Mouse (Mus musculus) kidney, postnatal 0 days (tissue): ENCODE data around the gene Gpc3. TPM values are rescaled to one million over a fixed set of nuclear protein-coding genes. Genes with fewer than 3 reads are reported as not detected.

ENCODE experiments used
- ATAC-seq: fragments of 200-750 bp; cut with Nextera tagmentation; replicated peaks from 2 replicates; pipeline ENCODE4 v1.8.0; 2017; ENCODE audit warnings: low read depth, moderate number of reproducible peaks, moderate TSS enrichment, moderate library complexity; ENCODE audit not compliant: low FRiP score
- DNase-seq: peaks from one replicate; pipeline ENCODE4 v3.0.0-alpha.2; 2016; ENCODE audit warnings: low spot score
- H3K27ac ChIP-seq: fragments of 300-500 bp; sonication (generic); 2 replicates; pipeline ENCODE4 v1.5.1; 2014; ENCODE audit warnings: mild to moderate bottlenecking
- H3K27me3 ChIP-seq: fragments of 300-500 bp; sonication (generic); 2 replicates; pipeline ENCODE4 v1.6.1; 2014; ENCODE audit warnings: low read length, mixed read lengths; ENCODE audit not compliant: insufficient read depth
- H3K36me3 ChIP-seq: fragments of 300-500 bp; sonication (generic); 2 replicates; pipeline ENCODE4 v1.6.1; 2014; ENCODE audit warnings: low read length, mixed read lengths; ENCODE audit not compliant: insufficient read depth
- H3K4me1 ChIP-seq: fragments of 300-500 bp; sonication (generic); replicated peaks from 2 replicates; pipeline ENCODE4 v1.6.1; 2014; ENCODE audit warnings: antibody characterized with exemption, low read length, mixed read lengths; ENCODE audit not compliant: insufficient read depth
- H3K4me2 ChIP-seq: fragments of 300-500 bp; sonication (generic); 2 replicates; pipeline ENCODE4 v1.6.1; 2014; ENCODE audit warnings: mild to moderate bottlenecking, low read length, moderate library complexity, mixed read lengths
- H3K4me3 ChIP-seq: fragments of 300-500 bp; sonication (generic); replicated peaks from 2 replicates; pipeline ENCODE4 v1.5.1; 2014; ENCODE audit warnings: low read depth, low read length
- H3K9ac ChIP-seq: fragments of 300-500 bp; sonication (generic); 2 replicates; pipeline ENCODE4 v1.6.1; 2014; ENCODE audit warnings: low read depth, low read length
- H3K9me3 ChIP-seq: fragments of 300-500 bp; sonication (generic); replicated peaks from 2 replicates; pipeline ENCODE4 v1.6.1; 2016; ENCODE audit warnings: low read length, inconsistent platforms, mixed read lengths
- CTCF ChIP-seq: IDR thresholded peaks from 2 replicates; pipeline ENCODE4 v1.5.1; 2016; ENCODE audit warnings: antibody characterized with exemption, low read depth, mild to moderate bottlenecking, moderate library complexity
- WGBS: fragments of 180-500 bp; shearing (Covaris S2); extraction: QIAGEN DNeasy Blood & Tissue Kit; methylation state at CpG from one replicate; pipeline ENCODE4 v1.1.7; 2014; 5-methylcytosine and 5-hydroxymethylcytosine counted together
- polyA plus RNA-seq: library from polyadenylated mRNA; unstranded; fragments of >200 nt; fragmentation: Nextera tagmentation; extraction: Ambion mirVana; gene quantifications from 2 replicates; pipeline ENCODE4 v1.2.1, GENCODE M21; 2015

Gpc3 gene
- polyA plus RNA-seq, 1 experiment from 2014 or later, result 1,010 TPM

GRCm38 (mm10) chrX:52599246-52599645, 14.5 kb downstream of the Gpc3 start:
- no peak overlapping the region for H3K4me2 ChIP-seq
- DNase-seq, result peak; percentile 64
- H3K9me3 ChIP-seq, result no peaks in the 10 kb centered on the region
- H3K27ac ChIP-seq, result no peak overlapping the region
- no peaks in the 10 kb centered on the region for H3K27me3 ChIP-seq
- H3K9ac ChIP-seq, result no peak overlapping the region
- no peaks in the 10 kb centered on the region for H3K36me3 ChIP-seq
- H3K4me3 ChIP-seq, result no peak overlapping the region
- H3K4me1 ChIP-seq, result no peaks in the 10 kb centered on the region
- 50% methylated on average over 1 of the region's 1 CpGs for WGBS
- no peak for TF ChIP-seq CTCF
- ATAC-seq, result no peak; the same call in 1 of the 2 replicates

- peak; percentile 32; the same call in 1 of the 2 replicates for TF ChIP-seq CTCF
- Histone ChIP-seq H3K27me3 (no peaks in the 10 kb centered on the region), H3K36me3 (no peaks in the 10 kb centered on the region), H3K4me3 (no peak overlapping the region), H3K9me3 (no peaks in the 10 kb centered on the region), H3K4me2 (no peak overlapping the region), H3K4me1 (no peaks in the 10 kb centered on the region), H3K9ac (no peak overlapping the region), H3K27ac (no peak overlapping the region)
- ATAC-seq (no peak), DNase-seq (no peak)
These were observed 26.1 kb downstream of the Gpc3 start for GRCm38 (mm10) chrX:52587671-52588070.

- no peak overlapping the region for H3K4me3 ChIP-seq
- H3K9ac ChIP-seq, result no peak overlapping the region
- H3K27ac ChIP-seq, result no peak overlapping the region
- H3K9me3 ChIP-seq, result no peaks in the 10 kb centered on the region
- DNase-seq (no peak), ATAC-seq (no peak)
- no peak overlapping the region for H3K4me2 ChIP-seq
- TF ChIP-seq CTCF, result no peak
- H3K36me3 ChIP-seq, result no peaks in the 10 kb centered on the region
- 77% methylated on average over 4 of the region's 4 CpGs for whole genome bisulfite sequencing
- H3K27me3 ChIP-seq, result no peaks in the 10 kb centered on the region
- no peaks in the 10 kb centered on the region for H3K4me1 ChIP-seq
These were observed 53.8 kb downstream of the Gpc3 start for GRCm38 (mm10) chrX:52559995-52560394.

- WGBS, result 71% methylated on average over 5 of the region's 5 CpGs
- Histone ChIP-seq H3K27me3 (no peaks in the 10 kb centered on the region), H3K27ac (no peak overlapping the region), H3K9ac (no peak overlapping the region), H3K4me3 (no peak overlapping the region), H3K4me2 (no peak overlapping the region), H3K4me1 (no peaks in the 10 kb centered on the region), H3K36me3 (no peaks in the 10 kb centered on the region), H3K9me3 (no peaks in the 10 kb centered on the region)
- TF ChIP-seq CTCF, result no peak
- ATAC-seq (no peak), DNase-seq (no peak)
These were observed 55.2 kb downstream of the Gpc3 start for GRCm38 (mm10) chrX:52558526-52558925.

GRCm38 (mm10) chrX:52557489-52557888, 56.3 kb downstream of the Gpc3 start:
- no peak for TF ChIP-seq CTCF
- H3K27ac ChIP-seq, result no peak overlapping the region
- H3K9ac ChIP-seq, result no peak overlapping the region
- H3K9me3 ChIP-seq, result no peaks in the 10 kb centered on the region
- ATAC-seq (no peak), DNase-seq (peak; percentile 38)
- H3K4me3 ChIP-seq, result no peak overlapping the region
- H3K27me3 ChIP-seq, result no peaks in the 10 kb centered on the region
- 74% methylated on average over 6 of the region's 6 CpGs for WGBS
- H3K4me1 ChIP-seq, result no peaks in the 10 kb centered on the region
- H3K36me3 ChIP-seq, result no peaks in the 10 kb centered on the region
- H3K4me2 ChIP-seq, result no peak overlapping the region

- DNase-seq (no peak), ATAC-seq (no peak)
- Histone ChIP-seq H3K9ac (no peak overlapping the region), H3K36me3 (no peaks in the 10 kb centered on the region), H3K27ac (no peak overlapping the region), H3K4me3 (no peak overlapping the region), H3K27me3 (no peaks in the 10 kb centered on the region), H3K4me2 (no peak overlapping the region), H3K9me3 (no peaks in the 10 kb centered on the region), H3K4me1 (no peaks in the 10 kb centered on the region)
- WGBS, result 38% methylated on average over 1 of the region's 1 CpGs
- no peak for TF ChIP-seq CTCF
These were observed 62.5 kb downstream of the Gpc3 start for GRCm38 (mm10) chrX:52551296-52551695.

GRCm38 (mm10) chrX:52544623-52545022, 69.1 kb downstream of the Gpc3 start:
- Histone ChIP-seq H3K4me1 (no peaks in the 10 kb centered on the region), H3K4me2 (no peak overlapping the region), H3K27ac (no peak overlapping the region), H3K36me3 (no peaks in the 10 kb centered on the region), H3K27me3 (no peaks in the 10 kb centered on the region), H3K9me3 (no peaks in the 10 kb centered on the region), H3K4me3 (no peak overlapping the region), H3K9ac (no peak overlapping the region)
- TF ChIP-seq CTCF, result no peak
- WGBS, result 68% methylated on average over 3 of the region's 3 CpGs
- no peak for ATAC-seq
- DNase-seq, result no peak
